Mouse (Mus musculus) hindbrain, embryonic 13.5 days (tissue): ENCODE measurements at regions not wholly inside any gene's neighbourhood (a gene's known extent, or its start where the extent isn't known, plus 50 kb on each side); places are given as distances from the start of the nearest gene placed in this dataset.

Experiments
- ATAC-seq: fragments of 200-750 bp; cut with Nextera tagmentation; 2 replicates; pipeline ENCODE4 v1.8.0; 2017; ENCODE audit warnings: moderate TSS enrichment; ENCODE audit not compliant: low FRiP score
- H3K27ac ChIP-seq: fragments of 300-500 bp; sonication (generic); 2 replicates; pipeline ENCODE4 v1.5.1; 2015; ENCODE audit warnings: inconsistent platforms, mild to moderate bottlenecking, moderate library complexity
- H3K27me3 ChIP-seq: fragments of 300-500 bp; sonication (generic); 2 replicates; pipeline ENCODE4 v1.6.1; 2015; ENCODE audit warnings: mild to moderate bottlenecking, inconsistent platforms
- H3K36me3 ChIP-seq: fragments of 300-500 bp; sonication (generic); 2 replicates; pipeline ENCODE4 v1.6.1; 2015; ENCODE audit warnings: mild to moderate bottlenecking, inconsistent platforms
- H3K4me1 ChIP-seq: fragments of 300-500 bp; sonication (generic); replicated peaks from 2 replicates; pipeline ENCODE4 v1.6.1; 2015; ENCODE audit warnings: inconsistent platforms
- H3K4me2 ChIP-seq: fragments of 300-500 bp; sonication (generic); 2 replicates; pipeline ENCODE4 v1.6.1; 2015; ENCODE audit warnings: inconsistent platforms, mild to moderate bottlenecking, moderate library complexity
- H3K4me3 ChIP-seq: fragments of 300-500 bp; sonication (generic); 2 replicates; pipeline ENCODE4 v1.5.1; 2015; ENCODE audit warnings: mild to moderate bottlenecking, inconsistent platforms
- H3K9ac ChIP-seq: fragments of 300-500 bp; sonication (generic); 2 replicates; pipeline ENCODE4 v1.6.1; 2015; ENCODE audit warnings: mild to moderate bottlenecking, inconsistent platforms
- H3K9me3 ChIP-seq: fragments of 300-500 bp; sonication (generic); 2 replicates; pipeline ENCODE4 v1.6.1; 2016; ENCODE audit warnings: inconsistent platforms
- WGBS: fragments of 180-500 bp; shearing (Covaris S2); methylation state at CpG from one replicate; pipeline ENCODE4 v1.1.7; 2015; 5-methylcytosine and 5-hydroxymethylcytosine counted together

- 73% methylated on average over 3 of the region's 3 CpGs for WGBS
- H3K4me2 ChIP-seq = no peak overlapping the region
- ATAC-seq = no peak
- H3K9me3 ChIP-seq = no peaks in the 10 kb centered on the region
- peaks cover 67% of the 10 kb centered on the region for H3K27me3 ChIP-seq
- no peaks in the 10 kb centered on the region for H3K36me3 ChIP-seq
- no peak overlapping the region for H3K9ac ChIP-seq
- H3K27ac ChIP-seq = no peak overlapping the region
- no peak overlapping the region for H3K4me3 ChIP-seq
- peaks cover 32% of the 10 kb centered on the region for H3K4me1 ChIP-seq
These were observed 109.6 kb upstream of the Topaz1 start for GRCm38 (mm10) chr9:122637591-122637990.

- H3K27me3 ChIP-seq = peaks cover 58% of the 10 kb centered on the region
- H3K9ac ChIP-seq = no peak overlapping the region
- 93% methylated on average over 4 of the region's 4 CpGs for WGBS
- no peak for ATAC-seq
- H3K27ac ChIP-seq = no peak overlapping the region
- no peak overlapping the region for H3K4me3 ChIP-seq
- no peak overlapping the region for H3K4me2 ChIP-seq
- H3K4me1 ChIP-seq = peaks cover 33% of the 10 kb centered on the region
- H3K36me3 ChIP-seq = no peaks in the 10 kb centered on the region
- no peaks in the 10 kb centered on the region for H3K9me3 ChIP-seq
These were observed 107.9 kb upstream of the Topaz1 start for GRCm38 (mm10) chr9:122639239-122639638.

GRCm38 (mm10) chr9:122642913-122643312 is 104.2 kb upstream of the Topaz1 start:
- Histone ChIP-seq H3K27ac (peak overlapping the region; percentile 41), H3K4me2 (no peak overlapping the region), H3K27me3 (peaks cover 54% of the 10 kb centered on the region), H3K4me3 (no peak overlapping the region), H3K9ac (peak overlapping the region; percentile 43; the same call in 1 of the 2 replicates), H3K36me3 (no peaks in the 10 kb centered on the region), H3K4me1 (peaks cover 16% of the 10 kb centered on the region), H3K9me3 (no peaks in the 10 kb centered on the region)
- ATAC-seq = no peak
- 63% methylated on average over 7 of the region's 7 CpGs for WGBS

GRCm38 (mm10) chr9:122645569-122645968 is 101.6 kb upstream of the Topaz1 start:
- 0 out of 2 replicates have a peak overlapping the region, but pooled peaks have one; percentile 14 for H3K27ac ChIP-seq
- no peaks in the 10 kb centered on the region for H3K36me3 ChIP-seq
- peaks cover 27% of the 10 kb centered on the region for H3K27me3 ChIP-seq
- H3K4me3 ChIP-seq = no peak overlapping the region
- WGBS = 67% methylated on average over 5 of the region's 5 CpGs
- H3K9ac ChIP-seq = no peak overlapping the region
- peaks cover 16% of the 10 kb centered on the region for H3K4me1 ChIP-seq
- ATAC-seq = no peak
- no peaks in the 10 kb centered on the region for H3K9me3 ChIP-seq
- no peak overlapping the region for H3K4me2 ChIP-seq

GRCm38 (mm10) chr9:122650862-122651261 is 96.3 kb upstream of the Topaz1 start:
- no peak overlapping the region for H3K27ac ChIP-seq
- H3K9me3 ChIP-seq = no peaks in the 10 kb centered on the region
- WGBS = 84% methylated on average over 3 of the region's 3 CpGs
- no peak overlapping the region for H3K4me2 ChIP-seq
- H3K9ac ChIP-seq = no peak overlapping the region
- H3K36me3 ChIP-seq = no peaks in the 10 kb centered on the region
- no peak overlapping the region for H3K4me3 ChIP-seq
- 0 out of 2 replicates have a peak, but pooled peaks cover 3% of the 10 kb centered on the region for H3K4me1 ChIP-seq
- no peak for ATAC-seq
- H3K27me3 ChIP-seq = no peaks in the 10 kb centered on the region

- no peaks in the 10 kb centered on the region for H3K9me3 ChIP-seq
- ATAC-seq = no peak
- H3K4me3 ChIP-seq = no peak overlapping the region
- no peaks in the 10 kb centered on the region for H3K27me3 ChIP-seq
- 45% methylated on average over 17 of the region's 17 CpGs for WGBS
- H3K4me2 ChIP-seq = no peak overlapping the region
- no peaks in the 10 kb centered on the region for H3K36me3 ChIP-seq
- H3K27ac ChIP-seq = no peak overlapping the region
- H3K4me1 ChIP-seq = 0 out of 2 replicates have a peak, but pooled peaks cover 3% of the 10 kb centered on the region
- H3K9ac ChIP-seq = no peak overlapping the region
These were observed 91.6 kb upstream of the Topaz1 start for GRCm38 (mm10) chr9:122655583-122655982.

- Histone ChIP-seq H3K36me3 (no peaks in the 10 kb centered on the region), H3K27me3 (no peaks in the 10 kb centered on the region), H3K9me3 (no peaks in the 10 kb centered on the region), H3K4me2 (no peak overlapping the region), H3K9ac (no peak overlapping the region), H3K4me3 (no peak overlapping the region), H3K4me1 (0 out of 2 replicates have a peak, but pooled peaks cover 3% of the 10 kb centered on the region), H3K27ac (peak overlapping the region; percentile 35; the same call in 1 of the 2 replicates)
- WGBS = 53% methylated on average over 9 of the region's 9 CpGs
- ATAC-seq = 0 out of 2 replicates have a peak, but pooled peaks have one; percentile 59
These were observed 87.1 kb upstream of the Topaz1 start for GRCm38 (mm10) chr9:122660050-122660449.

GRCm38 (mm10) chr9:122666978-122667645 is 80.0 kb upstream of the Topaz1 start:
- 0 out of 2 replicates have a peak overlapping the region, but pooled peaks have one; percentile 29 for H3K9ac ChIP-seq
- WGBS = 33% methylated on average over 4 of the region's 5 CpGs
- peak; percentile 52 for ATAC-seq
- no peak overlapping the region for H3K4me3 ChIP-seq
- no peak overlapping the region for H3K4me2 ChIP-seq
- H3K27ac ChIP-seq = peak overlapping the region; percentile 68
- H3K4me1 ChIP-seq = peaks cover 11% of the 10 kb centered on the region
- H3K36me3 ChIP-seq = no peaks in the 10 kb centered on the region
- no peaks in the 10 kb centered on the region for H3K9me3 ChIP-seq
- H3K27me3 ChIP-seq = no peaks in the 10 kb centered on the region

GRCm38 (mm10) chr9:122667646-122667981 is 79.5 kb upstream of the Topaz1 start:
- H3K4me2 ChIP-seq = no peak overlapping the region
- no peaks in the 10 kb centered on the region for H3K27me3 ChIP-seq
- H3K4me3 ChIP-seq = no peak overlapping the region
- H3K4me1 ChIP-seq = peaks cover 11% of the 10 kb centered on the region
- H3K36me3 ChIP-seq = no peaks in the 10 kb centered on the region
- no peaks in the 10 kb centered on the region for H3K9me3 ChIP-seq
- no peak; the same call in 1 of the 2 replicates for ATAC-seq
- WGBS = 53% methylated on average over 3 of the region's 3 CpGs
- H3K27ac ChIP-seq = peak overlapping the region; percentile 68
- no peak overlapping the region for H3K9ac ChIP-seq

- Histone ChIP-seq H3K4me2 (no peak overlapping the region), H3K4me1 (peaks cover 16% of the 10 kb centered on the region), H3K36me3 (peaks cover 2% of the 10 kb centered on the region; the same call in 1 of the 2 replicates), H3K9ac (no peak overlapping the region), H3K4me3 (no peak overlapping the region), H3K9me3 (no peaks in the 10 kb centered on the region), H3K27ac (peak overlapping the region; percentile 2; the same call in 1 of the 2 replicates), H3K27me3 (no peaks in the 10 kb centered on the region)
- 59% methylated on average over 3 of the region's 3 CpGs for WGBS
- ATAC-seq = no peak
These were observed 73.4 kb upstream of the Topaz1 start for GRCm38 (mm10) chr9:122673777-122674176.

GRCm38 (mm10) chr9:122678001-122678696 is 69.0 kb upstream of the Topaz1 start:
- 61% methylated on average over 14 of the region's 14 CpGs for WGBS
- H3K4me3 ChIP-seq = no peak overlapping the region
- no peak overlapping the region for H3K9ac ChIP-seq
- no peak overlapping the region for H3K27ac ChIP-seq
- H3K4me1 ChIP-seq = peaks cover 13% of the 10 kb centered on the region
- ATAC-seq = no peak
- H3K27me3 ChIP-seq = peaks cover 6% of the 10 kb centered on the region
- H3K9me3 ChIP-seq = no peaks in the 10 kb centered on the region
- H3K36me3 ChIP-seq = peaks cover 9% of the 10 kb centered on the region; the same call in 1 of the 2 replicates
- H3K4me2 ChIP-seq = no peak overlapping the region

GRCm38 (mm10) chr9:122687170-122687569 is 60.0 kb upstream of the Topaz1 start:
- Histone ChIP-seq H3K27ac (no peak overlapping the region), H3K27me3 (0 out of 2 replicates have a peak, but pooled peaks cover 4% of the 10 kb centered on the region), H3K9ac (no peak overlapping the region), H3K9me3 (no peaks in the 10 kb centered on the region), H3K4me3 (no peak overlapping the region), H3K36me3 (no peaks in the 10 kb centered on the region; the same call in 1 of the 2 replicates), H3K4me2 (no peak overlapping the region), H3K4me1 (no peaks in the 10 kb centered on the region)
- WGBS = 21% methylated on average over 4 of the region's 4 CpGs
- ATAC-seq = no peak
